Mouse (Mus musculus) CH12.LX (cell line): ENCODE data around the gene Dzank1. TPM values are rescaled to one million over a fixed set of nuclear protein-coding genes. Genes with fewer than 3 reads are reported as not detected.

Experiments
- DNase-seq: peaks from one replicate; pipeline ENCODE4 v3.0.0-alpha.2; 2013; ENCODE audit errors: extremely low read depth
- H3K27ac ChIP-seq: 2 replicates; pipeline ENCODE4 v1.5.1; 2012; ENCODE audit warnings: low read depth, mild to moderate bottlenecking, control low read depth, moderate library complexity; ENCODE audit not compliant: insufficient read depth
- H3K27me3 ChIP-seq: replicated peaks from 2 replicates; pipeline ENCODE3; 2012; ENCODE audit warnings: inconsistent platforms
- H3K36me3 ChIP-seq, 2 experiments: replicated peaks in 1 of 2; 2 replicates each; pipeline versions ENCODE3 to v1.6.1; 2012; ENCODE audit warnings: inconsistent platforms in 1 of 2, low read length in 1 of 2, mild to moderate bottlenecking in 1 of 2, mixed read lengths in 1 of 2, moderate library complexity in 1 of 2; ENCODE audit not compliant: control insufficient read depth in 1 of 2, insufficient read depth in 1 of 2
- H3K4me1 ChIP-seq, 2 experiments: 2 replicates each; pipeline ENCODE4 v1.6.1; 2012; ENCODE audit warnings: inconsistent platforms in 1 of 2, moderate library complexity in 1 of 2; ENCODE audit not compliant: insufficient read depth in 2 of 2, control insufficient read depth in 1 of 2
- H3K4me2 ChIP-seq: 2 replicates; pipeline ENCODE4 v1.6.1; 2012; ENCODE audit warnings: low read depth, mild to moderate bottlenecking, control low read depth; ENCODE audit not compliant: poor library complexity, insufficient read depth, severe bottlenecking
- H3K4me3 ChIP-seq, 3 experiments: fragments of 150-350 bp in 1 of 3; sonication (generic) in 1 of 3; replicated peaks in 1 of 3; 2 replicates each; pipeline versions ENCODE3 to v1.5.1; 2011 to 2012; ENCODE audit warnings: low read depth in 2 of 3, low read length in 2 of 3, mild to moderate bottlenecking in 2 of 3, moderate library complexity in 2 of 3, control low read depth in 1 of 3, improper control_type of control experiment in 1 of 3, inconsistent platforms in 1 of 3, mixed read lengths in 1 of 3; ENCODE audit not compliant: poor library complexity in 1 of 3
- H3K79me2 ChIP-seq: replicated peaks from 2 replicates; pipeline ENCODE4 v1.6.1; 2012; ENCODE audit warnings: mild to moderate bottlenecking, moderate library complexity; ENCODE audit not compliant: control insufficient read depth, poor library complexity, insufficient read depth, severe bottlenecking; ENCODE audit errors: extremely low read depth
- H3K9ac ChIP-seq: 2 replicates; pipeline ENCODE4 v1.6.1; 2012; ENCODE audit warnings: low read depth, mild to moderate bottlenecking, control low read depth, moderate library complexity; ENCODE audit not compliant: insufficient read depth
- H3K9me3 ChIP-seq: replicated peaks from 2 replicates; pipeline ENCODE3; 2012; ENCODE audit warnings: low read length, inconsistent platforms, mixed read lengths
- BHLHE40 ChIP-seq: IDR thresholded peaks from 2 replicates; pipeline ENCODE4 v1.6.1; 2011; ENCODE audit warnings: mild to moderate bottlenecking, low read depth, low read length, improper control_type of control experiment
- CHD1 ChIP-seq: IDR thresholded peaks from 2 replicates; pipeline ENCODE4 v1.6.1; 2012; ENCODE audit warnings: low read depth, low read length, improper control_type of control experiment, inconsistent platforms
- EP300 ChIP-seq: IDR thresholded peaks from 2 replicates; pipeline ENCODE4 v1.6.1; 2011; ENCODE audit warnings: low read length, improper control_type of control experiment
- ETS1 ChIP-seq: conservative IDR thresholded peaks from 2 replicates; pipeline ENCODE4 v1.6.1; 2012; ENCODE audit warnings: low read depth, mild to moderate bottlenecking, inconsistent platforms, low read length, improper control_type of control experiment, moderate library complexity
- GABPA ChIP-seq: IDR thresholded peaks from 2 replicates; pipeline ENCODE4 v1.6.1; 2012; ENCODE audit warnings: low read depth, low read length, improper control_type of control experiment, inconsistent platforms; ENCODE audit not compliant: insufficient replicate concordance
- HCFC1 ChIP-seq: IDR thresholded peaks from 2 replicates; pipeline ENCODE4 v1.6.1; 2012; ENCODE audit warnings: low read depth, mild to moderate bottlenecking, inconsistent platforms, low read length, improper control_type of control experiment
- JUND ChIP-seq: conservative IDR thresholded peaks from 2 replicates; pipeline ENCODE4 v1.6.1; 2011; ENCODE audit warnings: low read depth, low read length, improper control_type of control experiment
- MAFK ChIP-seq: IDR thresholded peaks from 2 replicates; pipeline ENCODE4 v1.6.1; 2011; ENCODE audit warnings: low read length, improper control_type of control experiment; ENCODE audit not compliant: insufficient replicate concordance
- MAX ChIP-seq: IDR thresholded peaks from 2 replicates; pipeline ENCODE4 v1.6.1; 2011; ENCODE audit warnings: low read length, improper control_type of control experiment
- MAZ ChIP-seq: IDR thresholded peaks from 2 replicates; pipeline ENCODE4 v1.6.1; 2012; ENCODE audit warnings: low read depth, mild to moderate bottlenecking, inconsistent platforms, low read length, improper control_type of control experiment, moderate library complexity
- MEF2A ChIP-seq: IDR thresholded peaks from 2 replicates; pipeline ENCODE4 v1.6.1; 2014; ENCODE audit warnings: low read depth, mild to moderate bottlenecking, inconsistent platforms, low read length, improper control_type of control experiment, borderline replicate concordance
- MYC ChIP-seq: IDR thresholded peaks from 2 replicates; pipeline ENCODE4 v1.6.1; 2011; ENCODE audit warnings: low read depth, mild to moderate bottlenecking, improper control_type of control experiment, low read length
- NRF1 ChIP-seq: IDR thresholded peaks from 2 replicates; pipeline ENCODE4 v1.6.1; 2014; ENCODE audit warnings: low read depth, mild to moderate bottlenecking, inconsistent platforms, low read length, improper control_type of control experiment, moderate library complexity
- PAX5 ChIP-seq: IDR thresholded peaks from 2 replicates; pipeline ENCODE4 v1.6.1; 2012; ENCODE audit warnings: low read length, inconsistent platforms, mixed read lengths
- RAD21 ChIP-seq: IDR thresholded peaks from 2 replicates; pipeline ENCODE4 v1.6.1; 2011; ENCODE audit warnings: low read depth, mild to moderate bottlenecking, low read length, improper control_type of control experiment, moderate library complexity
- RCOR1 ChIP-seq: conservative IDR thresholded peaks from 2 replicates; pipeline ENCODE4 v1.6.1; 2012; ENCODE audit warnings: low read depth, mild to moderate bottlenecking, inconsistent platforms, low read length, improper control_type of control experiment
- ZKSCAN1 ChIP-seq: IDR thresholded peaks from 2 replicates; pipeline ENCODE4 v1.6.1; 2012; ENCODE audit warnings: low read depth, inconsistent platforms, low read length, improper control_type of control experiment, borderline replicate concordance
- dilution Hi-C: fragments of 300-500 bp; cut with MboI; formaldehyde crosslinking; loops from 2 replicates; pipeline ENCODE4 v1.14.3; 2020; ENCODE audit warnings: low sequenced_read_pairs; ENCODE audit not compliant: extremely low pct_unique_long_range_greater_than_20kb, extremely low pct_ligation_motif_present
- in situ Hi-C: fragments of 300-500 bp; cut with MboI; formaldehyde crosslinking; loops from 3 replicates; pipeline ENCODE4 v1.14.3; 2019; ENCODE audit warnings: low sequenced_read_pairs, low pct_ligation_motif_present, low pct_unique_long_range_greater_than_20kb, mixed read lengths
- polyA plus RNA-seq: library from polyadenylated mRNA; unstranded; fragments of >175 nt; gene quantifications from 2 replicates; pipeline ENCODE4 v1.2.1, GENCODE M21; 2012; ENCODE audit warnings: low read depth; ENCODE audit not compliant: insufficient read length
- total RNA-seq, 2 experiments: library from RNA; depleted of rRNA; stranded (reverse); fragments of 300-350 nt in 1 of 2; fragments of >200 nt in 1 of 2; gene quantifications; 2 replicates each; pipeline ENCODE4 v1.2.3; 2012 to 2014

Gene Dzank1
- total and polyA plus RNA-seq, 3 experiments = 0.08 to 0.29 (median 0.08) TPM

DNA sequence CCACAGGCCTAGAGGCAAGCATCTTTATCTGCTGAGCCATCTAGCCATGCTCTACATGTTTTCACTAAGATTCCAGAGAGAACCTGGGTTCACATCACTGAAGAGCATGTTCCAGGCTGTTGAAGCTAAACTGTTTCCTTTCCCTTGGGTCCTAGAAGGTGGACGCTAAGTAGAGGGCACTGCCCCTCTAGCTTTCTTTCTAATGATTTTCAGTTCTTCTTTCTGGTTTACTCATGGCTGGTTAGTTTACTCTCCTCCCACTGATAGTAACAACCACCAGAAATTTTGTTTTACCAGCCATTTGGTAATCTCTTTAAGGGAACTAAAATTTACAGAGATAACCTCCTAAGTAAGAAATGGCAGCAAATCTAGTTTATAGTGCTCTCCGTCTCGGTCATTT is 26.7 kb upstream of the Dzank1 start (continued):
- TF ChIP-seq MEF2A (peak; percentile 28; the same call in 1 of the 2 replicates), PAX5 (no peak), BHLHE40 (0 out of 2 replicates have a peak, but pooled peaks have one; percentile 4), GABPA (no peak), NRF1 (no peak), CHD1 (no peak; the same call in 1 of the 2 replicates), RCOR1 (no peak), ETS1 (peak; percentile 31; the same call in 1 of the 2 replicates), EP300 (peak; percentile 97), MYC (no peak; the same call in 1 of the 2 replicates), MAFK (no peak), ZKSCAN1 (no peak), MAZ (no peak)

- Histone ChIP-seq H3K4me1 (peaks cover 7 to 23% of the 10 kb centered on the region in 2 experiments), H3K9me3 (no peaks in the 10 kb centered on the region), H3K9ac (no peak within 1 kb of the TSS), H3K4me3 (no peak within 1 kb of the TSS), H3K36me3 (no peaks in the 10 kb centered on the region), H3K4me2 (no peak within 1 kb of the TSS), H3K79me2 (no peaks in the 10 kb centered on the region), H3K27me3 (no peaks in the 10 kb centered on the region), H3K27ac (no peak within 1 kb of the TSS)
- TF ChIP-seq HCFC1 = peak; percentile 49
- TF ChIP-seq RAD21 = no peak
- dilution Hi-C loops = no loop called here
- no peak for DNase-seq
- in situ Hi-C loops = no loop called here
These were observed 23.3 kb upstream of the Dzank1 start, which contains the start of gene Rbbp9 for GRCm38 (mm10) chr2:144550529-144550928. TSS of gene Rbbp9 (minus strand) at chr2:144550869.

DNA sequence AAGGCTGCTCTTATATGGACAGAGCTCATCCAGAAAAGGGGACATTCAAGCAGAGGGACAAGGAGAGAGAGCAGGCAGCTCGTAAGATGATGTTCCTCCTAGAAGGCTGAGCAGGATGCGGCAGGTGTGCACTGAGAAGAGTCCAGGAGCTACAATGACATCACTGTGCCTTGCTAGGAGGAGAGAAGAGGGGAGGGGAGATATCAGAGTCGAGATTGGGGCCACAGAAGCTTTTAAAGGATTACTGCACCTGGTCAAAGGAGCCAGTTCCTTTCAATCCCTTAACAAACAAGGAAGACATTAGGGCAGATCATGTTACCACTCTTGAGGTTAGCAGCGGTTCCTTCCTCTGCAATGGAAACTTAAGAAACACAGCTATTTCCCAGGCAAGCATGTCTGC is 20.3 kb upstream of the Dzank1 start:
- peak overlapping the region in 1 of 3 experiments; percentile 21 for H3K4me3 ChIP-seq
- no peak for DNase-seq
- dilution Hi-C loops = no loop called here
- H3K9ac ChIP-seq = peak overlapping the region; percentile 25
- peak overlapping the region; percentile 55; the same call in 1 of the 2 replicates for H3K4me2 ChIP-seq
- H3K9me3 ChIP-seq = no peaks in the 10 kb centered on the region
- in situ Hi-C loops = no loop called here
- no peaks in the 10 kb centered on the region for H3K79me2 ChIP-seq
- H3K27me3 ChIP-seq = no peaks in the 10 kb centered on the region
- peaks cover 0 to 3% of the 10 kb centered on the region in 2 experiments for H3K36me3 ChIP-seq
- no peak overlapping the region for H3K27ac ChIP-seq
- 0 out of 2 replicates have a peak, but pooled peaks have one; percentile 32 for TF ChIP-seq MAX
- TF ChIP-seq JUND = no peak
- TF ChIP-seq EP300 = peak; percentile 9; the same call in 1 of the 2 replicates
- TF ChIP-seq, all 38 proteins: peak for 2
- H3K4me1 ChIP-seq = peaks cover 7 to 12% of the 10 kb centered on the region in 2 experiments
